Mouse (Mus musculus) heart, adult 2 months (tissue): Measurements from ENCODE around the gene Fcho2. TPM values are rescaled to one million over a fixed set of nuclear protein-coding genes. Genes with fewer than 3 reads are reported as not detected.

Experiments used
- DNase-seq, 2 experiments: peaks; one replicate each; pipeline ENCODE4 v3.0.0; 2021
- H3K27ac ChIP-seq: fragments of 200-600 bp; 2 replicates; pipeline ENCODE4 v1.8.1; 2022
- H3K27me3 ChIP-seq: fragments of 200-500 bp; 2 replicates; pipeline ENCODE4 v1.6.1; 2012; ENCODE audit warnings: mild to moderate bottlenecking, low read length, inconsistent platforms, mixed read lengths; ENCODE audit not compliant: control insufficient read depth, insufficient read depth
- H3K36me3 ChIP-seq: fragments of 200-500 bp; 2 replicates; pipeline ENCODE4 v1.6.1; 2012; ENCODE audit warnings: low read length, inconsistent platforms; ENCODE audit not compliant: control insufficient read depth, insufficient read depth
- H3K4me1 ChIP-seq: fragments of 200-500 bp; 2 replicates; pipeline ENCODE4 v1.6.1; 2011; ENCODE audit warnings: low read length; ENCODE audit not compliant: control insufficient read depth, insufficient read depth
- H3K4me3 ChIP-seq: fragments of 200-600 bp; 2 replicates; pipeline ENCODE4 v1.8.1; 2022
- H3K79me2 ChIP-seq: fragments of 200-500 bp; replicated peaks from 2 replicates; pipeline ENCODE4 v1.6.1; 2012; ENCODE audit warnings: mild to moderate bottlenecking, inconsistent platforms, low read length, moderate library complexity, mixed read lengths; ENCODE audit not compliant: control insufficient read depth, insufficient read depth
- H3K9ac ChIP-seq: fragments of 200-500 bp; 2 replicates; pipeline ENCODE4 v1.6.1; 2012; ENCODE audit warnings: low read depth, mild to moderate bottlenecking, control low read depth, inconsistent platforms, low read length, mixed read lengths
- CTCF ChIP-seq: fragments of 200-600 bp; IDR thresholded peaks from 2 replicates; pipeline ENCODE4 v1.8.1; 2022; ENCODE audit warnings: antibody characterized with exemption, mild to moderate bottlenecking, moderate library complexity
- EP300 ChIP-seq: fragments of 200-500 bp; IDR thresholded peaks from 2 replicates; pipeline ENCODE4 v1.6.1; 2011; ENCODE audit warnings: low read depth, low read length, control low read depth; ENCODE audit not compliant: insufficient read depth
- POLR2A ChIP-seq: fragments of 200-500 bp; IDR thresholded peaks from 2 replicates; pipeline ENCODE4 v1.6.1; 2011; ENCODE audit warnings: mild to moderate bottlenecking, low read depth, low read length, control low read depth; ENCODE audit not compliant: insufficient read depth
- WGBS: fragments of 180-500 bp; shearing (Covaris S2); methylation state at CpG from one replicate; pipeline ENCODE4 v1.1.7; 2018; 5-methylcytosine and 5-hydroxymethylcytosine counted together
- intact Hi-C: fragments of 180-260 bp; cut with DNase I; formaldehyde crosslinking; loops from one replicate; pipeline ENCODE4 v1.15.1; 2025
- polyA plus RNA-seq: library from polyadenylated mRNA; depleted of rRNA; stranded (reverse); fragments of >200 nt; gene quantifications from 2 replicates; pipeline ENCODE4 v1.2.3, GENCODE M21; 2012
- total RNA-seq, 2 experiments: library from RNA; stranded (reverse); gene quantifications; 2 replicates each; pipeline ENCODE4 v1.2.3; 2021

The Fcho2 gene
- total and polyA plus RNA-seq, 3 experiments, result 11.8 to 37.6 (median 35.4) TPM

DNA sequence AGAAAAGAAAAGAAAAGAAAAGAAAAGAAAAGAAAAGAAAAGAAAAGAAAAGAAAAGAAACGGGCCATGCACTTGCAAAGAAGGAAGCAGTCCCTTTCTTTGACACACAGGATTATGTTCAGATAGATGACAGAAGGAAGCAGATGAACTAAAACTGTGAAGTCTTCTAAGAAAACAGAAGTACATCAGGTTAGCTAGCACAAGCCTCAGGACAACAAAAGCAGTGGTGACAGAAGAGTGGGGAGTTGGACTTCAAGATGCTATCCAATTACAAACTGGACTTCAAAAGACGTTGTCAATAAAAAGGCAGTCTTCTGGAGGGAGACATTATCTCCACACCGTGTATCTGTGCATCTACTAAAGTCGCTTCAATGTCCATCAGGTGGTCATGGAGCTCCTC lies 3.0 kb downstream of the Fcho2 start:
- Histone ChIP-seq H3K27ac (peak overlapping the region; percentile 23; the same call in 1 of the 2 replicates), H3K27me3 (no peaks in the 10 kb centered on the region), H3K4me1 (peaks cover 9% of the 10 kb centered on the region), H3K79me2 (peaks cover 3% of the 10 kb centered on the region), H3K9ac (no peak overlapping the region; the same call in 1 of the 2 replicates), H3K36me3 (peaks cover 14% of the 10 kb centered on the region), H3K4me3 (no peak overlapping the region)
- 50% methylated on average over 4 of the region's 4 CpGs for WGBS
- no peak for DNase-seq
- TF ChIP-seq CTCF, result no peak
- no peak for TF ChIP-seq POLR2A
- intact Hi-C loops, result loop anchor here (5.0 kb wide), 1 partner anchor 40 kb away; no protein-coding TSS in a partner anchor

DNA sequence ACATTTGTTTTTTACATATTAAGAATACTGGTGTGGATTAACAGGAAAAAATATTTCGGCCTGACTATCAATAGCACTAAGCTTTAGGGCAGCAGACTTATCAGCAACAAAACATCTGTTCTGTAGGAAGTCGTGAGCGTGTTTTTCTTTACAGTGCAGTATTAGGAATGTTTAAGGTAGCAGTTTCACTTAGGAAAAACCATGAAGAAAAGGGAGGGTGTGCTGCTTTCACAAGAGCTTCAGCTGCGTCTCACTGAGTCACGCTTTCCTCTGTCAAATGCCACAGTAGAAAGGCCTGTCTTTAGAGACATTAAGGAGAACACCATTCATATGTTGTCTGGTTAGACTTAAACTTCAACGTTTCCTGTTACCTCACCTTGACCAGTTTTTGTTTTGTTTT lies 5.1 kb downstream of the Fcho2 start:
- 21% methylated on average over 6 of the region's 6 CpGs for WGBS
- TF ChIP-seq EP300 (no peak; the same call in 1 of the 2 replicates), CTCF (no peak), POLR2A (peak; percentile 23; the same call in 1 of the 2 replicates)
- Histone ChIP-seq H3K27me3 (no peaks in the 10 kb centered on the region), H3K4me1 (peaks cover 9% of the 10 kb centered on the region), H3K79me2 (peaks cover 3% of the 10 kb centered on the region), H3K4me3 (no peak overlapping the region; the same call in 1 of the 2 replicates), H3K27ac (peak overlapping the region; percentile 68), H3K36me3 (peaks cover 16% of the 10 kb centered on the region), H3K9ac (no peak overlapping the region)
- no peak for DNase-seq
- intact Hi-C loops, result loop anchor here (5.0 kb wide), 1 partner anchor 38 kb away; no protein-coding TSS in a partner anchor

DNA sequence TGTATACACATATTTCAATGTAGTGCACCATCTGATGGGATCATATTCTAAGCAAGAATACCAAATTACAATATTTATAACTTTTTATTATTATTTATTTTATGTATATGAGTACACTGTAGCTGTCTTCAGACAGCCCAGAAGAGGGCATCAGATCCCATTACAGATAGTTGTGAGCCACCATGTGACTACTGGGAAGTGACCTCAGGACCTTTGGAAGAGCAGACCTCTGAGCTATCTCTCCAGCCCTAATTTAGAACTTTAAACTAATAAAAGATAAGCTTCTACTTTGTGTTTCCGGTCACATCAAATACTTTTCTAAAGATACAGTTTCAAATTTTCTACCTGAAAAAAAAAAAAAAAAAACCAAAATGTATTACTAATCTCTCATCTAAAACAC lies 6.2 kb downstream of the Fcho2 start:
- 16% methylated on average over 1 of the region's 1 CpGs for WGBS
- intact Hi-C loops, result no loop called here
- Histone ChIP-seq H3K27me3 (no peaks in the 10 kb centered on the region), H3K9ac (no peak overlapping the region), H3K79me2 (peaks cover 6% of the 10 kb centered on the region), H3K4me1 (peaks cover 11% of the 10 kb centered on the region), H3K4me3 (no peak overlapping the region), H3K36me3 (peaks cover 19% of the 10 kb centered on the region), H3K27ac (peak overlapping the region; percentile 23)
- TF ChIP-seq POLR2A (no peak), CTCF (peak; percentile 48)
- DNase-seq, result no peak

- intact Hi-C loops, result no loop called here
- Histone ChIP-seq H3K4me1 (peaks cover 5% of the 10 kb centered on the region), H3K36me3 (peaks cover 23% of the 10 kb centered on the region), H3K9ac (no peak overlapping the region), H3K4me3 (no peak overlapping the region), H3K27me3 (no peaks in the 10 kb centered on the region), H3K27ac (no peak overlapping the region), H3K79me2 (peaks cover 8% of the 10 kb centered on the region)
- 60% methylated on average over 1 of the region's 1 CpGs for WGBS
- DNase-seq, result no peak
- TF ChIP-seq CTCF (no peak), EP300 (no peak), POLR2A (no peak)
These were observed 10.8 kb downstream of the Fcho2 start for GRCm38 (mm10) chr13:98804480-98804879.

GRCm38 (mm10) chr13:98803699-98804098 lies 11.6 kb downstream of the Fcho2 start:
- 64% methylated on average over 4 of the region's 4 CpGs for WGBS
- H3K36me3 ChIP-seq, result peaks cover 23% of the 10 kb centered on the region

GRCm38 (mm10) chr13:98802957-98803356 lies 12.3 kb downstream of the Fcho2 start:
- H3K79me2 ChIP-seq, result peaks cover 10% of the 10 kb centered on the region
- H3K27ac ChIP-seq, result no peak overlapping the region
- TF ChIP-seq POLR2A (no peak), CTCF (no peak), EP300 (no peak)
- no peak overlapping the region for H3K4me3 ChIP-seq
- intact Hi-C loops, result no loop called here
- H3K4me1 ChIP-seq, result peaks cover 4% of the 10 kb centered on the region
- no peaks in the 10 kb centered on the region for H3K27me3 ChIP-seq
- peaks cover 21% of the 10 kb centered on the region for H3K36me3 ChIP-seq
- no peak for DNase-seq
- 51% methylated on average over 3 of the region's 3 CpGs for WGBS
- H3K9ac ChIP-seq, result no peak overlapping the region

More at GRCm38 (mm10) chr13:98803699-98804098, 11.6 kb downstream of the Fcho2 start:
- TF ChIP-seq EP300, result no peak
- no peak for TF ChIP-seq POLR2A
- TF ChIP-seq CTCF, result no peak
- Histone ChIP-seq H3K4me1 (peaks cover 5% of the 10 kb centered on the region), H3K4me3 (no peak overlapping the region), H3K27ac (no peak overlapping the region), H3K27me3 (no peaks in the 10 kb centered on the region), H3K9ac (no peak overlapping the region), H3K79me2 (peaks cover 8% of the 10 kb centered on the region)
- intact Hi-C loops, result no loop called here
- DNase-seq, result no peak
